Mouse (Mus musculus) bone marrow macrophage, adult 2 months (primary cell): Measurements from ENCODE around the gene Hivep3.

ENCODE experiments used
- CTCF ChIP-seq: IDR thresholded peaks from 2 replicates; pipeline ENCODE4 v1.5.1; 2012; ENCODE audit warnings: low read depth, mild to moderate bottlenecking, low read length, moderate library complexity
- POLR2A ChIP-seq: IDR thresholded peaks from 2 replicates; pipeline ENCODE4 v1.6.1; 2012; ENCODE audit warnings: mild to moderate bottlenecking, low read depth, low read length, borderline replicate concordance

DNA sequence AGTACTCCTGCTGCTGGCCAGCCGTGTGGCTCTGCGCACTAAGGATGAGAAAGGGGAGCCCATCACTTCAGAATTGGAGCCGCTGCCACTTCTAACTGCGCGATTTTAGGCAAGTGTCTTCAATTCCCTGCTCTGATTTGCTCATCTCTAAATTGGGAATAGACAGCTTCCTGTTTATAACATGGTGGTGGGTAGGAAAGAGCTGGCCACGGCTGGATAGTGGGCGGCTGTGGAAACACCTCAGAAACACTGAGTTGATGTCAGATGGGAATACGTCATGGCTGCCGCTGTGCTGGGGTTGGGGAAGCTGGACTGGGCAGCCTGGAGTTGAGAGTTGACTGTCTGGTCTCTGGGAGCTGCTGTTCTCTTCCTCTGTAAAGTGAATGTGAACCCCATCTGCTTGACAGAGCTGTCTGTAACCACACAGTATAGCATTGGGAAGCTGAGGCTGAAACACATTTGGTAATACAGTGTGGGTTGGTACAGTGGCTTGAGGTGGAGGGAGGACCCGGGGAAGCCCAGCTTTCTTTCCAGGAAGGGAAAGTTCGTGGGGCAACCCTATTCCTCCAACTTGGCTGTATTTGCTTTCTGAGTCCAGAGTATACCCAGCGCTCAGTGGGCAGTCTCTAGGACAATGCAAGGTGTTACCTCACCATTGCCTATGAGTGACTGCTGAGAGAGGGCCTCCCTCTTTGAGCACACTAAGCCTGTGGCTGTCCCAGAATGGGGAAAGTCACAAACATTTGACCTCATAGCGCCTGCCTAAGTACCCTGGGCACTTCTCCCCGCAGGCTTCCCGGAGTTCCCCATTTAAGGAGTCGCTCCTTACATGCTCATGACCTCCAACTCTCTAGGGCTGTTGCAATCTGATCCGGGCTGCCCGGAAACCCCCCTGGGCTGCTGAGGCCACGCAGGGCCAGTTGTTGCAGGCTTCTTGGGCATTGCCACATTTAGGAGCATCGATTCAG, 232.8 kb downstream of the Hivep3 start:
- no peak for TF ChIP-seq CTCF
- no peak for TF ChIP-seq POLR2A
